Mouse (Mus musculus) forelimb bud, embryonic 11.5 days (tissue): ENCODE results near the gene Plod3.

Source experiments
- DNase-seq: peaks from one replicate; pipeline ENCODE4 v3.0.0-alpha.2; 2012; ENCODE audit warnings: low read depth, low spot score

Plod3 gene

DNA sequence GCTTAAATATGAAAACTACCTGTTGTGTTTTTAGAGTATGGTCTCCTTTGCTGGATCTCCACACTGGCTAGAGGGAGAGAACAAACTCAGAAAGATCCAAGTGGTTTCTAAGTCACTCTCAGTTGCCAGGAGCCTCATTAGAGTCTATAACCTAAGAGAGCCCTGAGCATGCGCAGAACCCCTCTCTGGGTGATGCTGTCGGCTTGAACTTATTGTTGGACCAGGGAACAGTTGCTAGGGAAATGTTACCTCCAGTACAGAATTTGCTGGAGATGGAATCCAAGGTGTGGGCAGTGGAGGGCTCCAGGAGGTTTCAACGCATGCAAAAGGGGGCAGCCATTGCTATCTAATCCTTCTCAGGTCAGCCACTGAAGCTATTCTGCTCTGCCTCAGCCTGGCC, 37.5 kb downstream of the Plod3 start:
- DNase-seq = no peak

- DNase-seq = peak; percentile 57
Measured at GRCm38 (mm10) chr5:137025132-137025531, 38.3 kb downstream of the Plod3 start.

- DNase-seq = no peak
Measured at GRCm38 (mm10) chr5:137026092-137026491, 39.3 kb downstream of the Plod3 start, which contains the start of gene Vgf. Vgf (plus strand) TSS chr5:137026392.

- DNase-seq = no peak
Measured at GRCm38 (mm10) chr5:137028561-137029272, 41.9 kb downstream of the Plod3 start.

GRCm38 (mm10) chr5:137029273-137029585, 42.4 kb downstream of the Plod3 start:
- DNase-seq = no peak

- peak; percentile 95 for DNase-seq
Measured at GRCm38 (mm10) chr5:137029643-137030415, 43.0 kb downstream of the Plod3 start.

GRCm38 (mm10) chr5:137030416-137030810, 43.6 kb downstream of the Plod3 start:
- DNase-seq = no peak

DNA sequence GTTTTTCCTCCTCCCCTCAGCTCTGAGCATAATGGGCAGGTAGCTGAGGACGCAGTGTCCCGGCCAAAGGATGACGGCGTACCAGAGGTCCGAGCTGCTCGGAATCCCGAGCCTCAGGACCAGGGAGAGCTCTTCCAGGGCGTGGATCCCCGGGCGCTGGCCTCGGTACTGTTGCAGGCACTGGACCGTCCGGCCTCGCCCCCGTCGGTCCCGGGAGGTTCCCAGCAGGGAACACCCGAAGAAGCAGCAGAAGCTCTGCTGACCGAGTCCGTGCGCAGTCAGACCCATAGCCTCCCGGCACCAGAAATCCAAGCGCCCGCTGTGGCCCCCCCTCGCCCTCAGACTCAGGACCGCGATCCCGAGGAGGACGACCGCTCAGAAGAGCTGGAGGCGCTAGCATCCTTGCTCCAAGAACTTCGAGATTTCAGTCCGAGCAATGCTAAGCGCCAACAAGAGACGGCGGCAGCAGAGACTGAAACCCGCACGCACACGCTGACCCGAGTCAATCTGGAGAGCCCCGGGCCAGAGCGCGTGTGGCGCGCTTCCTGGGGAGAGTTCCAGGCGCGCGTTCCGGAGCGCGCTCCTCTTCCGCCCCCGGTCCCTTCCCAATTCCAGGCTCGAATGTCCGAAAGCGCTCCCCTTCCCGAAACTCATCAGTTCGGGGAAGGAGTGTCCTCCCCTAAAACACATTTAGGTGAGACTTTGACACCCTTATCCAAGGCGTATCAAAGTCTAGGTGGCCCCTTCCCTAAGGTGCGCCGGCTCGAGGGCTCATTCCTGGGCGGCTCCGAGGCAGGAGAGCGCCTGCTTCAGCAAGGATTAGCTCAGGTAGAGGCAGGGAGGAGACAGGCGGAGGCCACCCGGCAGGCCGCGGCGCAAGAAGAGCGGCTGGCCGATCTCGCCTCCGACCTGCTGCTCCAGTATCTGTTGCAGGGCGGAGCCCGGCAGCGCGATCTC, 44.5 kb downstream of the Plod3 start:
- DNase-seq = no peak

DNA sequence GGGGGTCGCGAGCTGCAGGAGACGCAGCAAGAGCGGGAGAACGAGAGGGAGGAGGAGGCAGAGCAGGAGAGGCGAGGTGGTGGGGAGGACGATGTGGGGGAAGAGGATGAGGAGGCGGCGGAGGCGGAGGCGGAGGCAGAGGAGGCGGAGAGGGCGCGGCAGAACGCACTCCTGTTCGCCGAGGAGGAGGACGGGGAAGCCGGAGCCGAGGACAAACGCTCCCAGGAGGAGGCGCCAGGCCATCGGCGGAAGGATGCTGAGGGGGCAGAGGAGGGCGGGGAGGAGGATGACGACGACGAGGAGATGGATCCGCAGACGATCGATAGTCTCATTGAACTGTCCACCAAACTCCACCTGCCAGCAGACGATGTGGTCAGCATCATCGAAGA, 45.2 kb downstream of the Plod3 start:
- DNase-seq = no peak

DNA sequence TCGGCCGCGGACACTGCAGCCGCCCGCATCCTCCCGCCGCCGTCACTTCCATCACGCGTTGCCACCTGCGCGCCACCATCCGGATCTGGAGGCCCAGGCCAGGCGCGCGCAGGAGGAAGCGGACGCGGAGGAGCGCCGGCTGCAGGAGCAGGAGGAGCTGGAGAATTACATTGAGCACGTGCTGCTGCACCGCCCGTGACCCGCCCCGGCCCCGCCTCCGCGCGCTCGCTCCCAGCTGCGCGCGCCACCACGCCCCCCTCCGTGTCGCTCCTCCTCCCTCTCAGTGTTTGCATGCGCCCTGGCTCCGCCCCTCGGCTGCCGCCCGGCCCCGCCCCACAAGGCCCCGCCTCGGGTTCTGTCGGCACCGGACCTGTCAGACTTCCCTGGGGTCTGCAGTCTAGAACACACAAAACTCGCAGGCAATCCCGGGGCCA, 45.8 kb downstream of the Plod3 start:
- DNase-seq = peak; percentile 87

DNA sequence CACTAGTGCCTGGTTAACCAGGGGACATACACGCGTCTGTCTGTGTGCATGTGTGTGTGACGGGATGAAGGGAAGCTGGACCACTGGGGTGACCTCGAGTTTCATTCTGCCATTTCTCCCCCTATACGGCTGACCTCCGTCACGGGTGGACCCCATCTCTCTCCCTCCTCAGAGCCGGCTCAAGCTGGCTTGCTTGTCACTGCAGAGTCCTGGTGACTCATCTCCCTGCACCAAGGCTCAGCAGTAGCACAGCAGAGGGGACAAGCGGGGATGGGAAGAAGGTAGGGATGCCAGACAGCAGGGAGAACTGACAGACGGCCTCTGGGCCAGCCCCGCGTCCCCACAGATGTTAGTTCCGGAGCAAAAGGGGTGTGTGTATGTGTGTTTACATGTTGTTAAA, 49.4 kb downstream of the Plod3 start:
- DNase-seq = no peak

GRCm38 (mm10) chr5:137039453-137039852, 52.6 kb downstream of the Plod3 start:
- DNase-seq = no peak

DNA sequence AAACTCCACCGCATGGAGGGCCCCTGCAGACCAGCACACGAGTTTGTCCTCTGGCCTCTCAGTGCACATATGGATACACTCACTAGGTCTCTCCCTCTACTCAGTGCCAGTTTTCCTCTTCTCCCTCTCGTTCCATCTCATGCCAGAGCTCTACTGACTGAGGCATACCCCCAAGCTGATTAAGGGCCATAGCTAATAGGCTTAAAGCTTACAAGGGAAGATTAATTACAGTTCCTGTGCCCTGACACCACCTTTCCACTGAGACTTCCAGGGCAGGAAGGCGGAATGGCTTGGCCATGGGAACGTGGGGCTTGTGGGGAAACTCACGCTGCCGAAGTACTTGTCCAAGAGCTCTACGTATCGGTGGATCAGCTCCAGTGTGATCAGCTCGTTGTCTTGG, 54.6 kb downstream of the Plod3 start:
- DNase-seq = no peak

DNA sequence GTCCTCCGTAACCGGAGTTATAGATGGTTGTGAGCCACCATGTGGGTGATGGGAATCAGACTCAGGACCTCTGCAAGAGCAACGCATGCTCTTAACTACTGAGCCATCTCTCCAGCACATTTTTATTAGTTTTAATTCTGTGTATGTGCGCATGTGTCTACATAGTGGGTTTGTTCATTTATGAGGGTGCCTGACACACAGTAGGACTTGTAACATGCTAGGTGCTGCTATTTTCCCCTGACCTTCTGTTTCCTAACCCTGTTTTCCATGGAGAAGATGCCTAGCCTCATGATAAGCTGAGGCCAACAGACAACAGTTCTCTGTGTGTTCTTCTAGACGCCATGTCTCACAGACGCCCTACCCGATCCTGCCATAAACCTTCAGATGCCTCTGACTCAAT, 57.2 kb downstream of the Plod3 start:
- DNase-seq = no peak

DNA sequence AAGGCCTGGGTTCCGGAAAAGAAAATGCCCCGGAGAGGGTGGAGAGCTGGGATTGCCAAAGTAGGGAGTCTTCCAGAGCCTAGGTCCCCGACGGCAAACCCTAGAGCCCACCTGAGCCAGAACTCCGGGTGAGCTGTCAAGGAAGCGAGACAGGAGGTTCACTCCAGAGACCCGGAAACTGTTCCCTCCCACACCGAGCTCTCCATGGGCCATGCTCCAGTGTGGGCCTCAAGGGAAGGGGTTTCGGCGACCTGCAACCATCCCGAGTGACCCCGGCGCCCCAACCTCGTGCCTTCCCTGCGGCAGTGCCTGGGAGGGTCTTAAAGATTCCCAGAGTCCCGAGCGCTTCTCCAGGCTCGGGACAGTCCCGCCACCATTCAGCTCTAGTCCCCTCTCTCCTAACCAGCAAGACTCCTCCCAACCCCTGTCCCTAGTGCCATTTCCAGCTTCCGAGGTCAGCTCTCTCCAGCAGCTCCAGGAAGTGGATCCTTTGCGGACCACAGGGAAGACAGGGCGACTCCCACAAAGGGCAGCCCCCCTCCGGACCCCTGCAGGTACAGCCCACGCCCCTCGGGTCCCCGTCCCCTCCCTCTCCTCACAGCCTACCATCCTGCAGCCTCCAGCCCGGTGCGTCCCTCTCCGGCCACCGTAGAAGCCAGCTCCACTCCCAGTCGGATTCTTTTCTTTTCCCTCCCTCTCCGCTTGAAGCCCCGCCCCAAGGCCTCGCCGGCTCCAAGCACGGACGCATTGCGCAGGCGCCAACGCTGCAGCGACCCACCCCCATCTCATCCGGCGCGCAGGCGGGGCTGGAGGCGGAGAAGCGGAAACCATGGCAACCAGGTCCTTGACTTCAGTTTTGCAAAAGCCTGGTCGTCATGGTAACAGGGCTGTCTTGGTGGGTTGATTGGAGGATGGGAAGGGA, 58.8 kb downstream of the Plod3 start, which contains the start of gene Ap1s1:
Gene Ap1s1, minus strand, starts transcription at position 734 of the 922 bp plus-strand sequence.
- peak; percentile 100 for DNase-seq
